Mouse (Mus musculus) adrenal gland, adult (tissue): ENCODE data around the gene Gm21319.
"Not testable (repeated sequence)": the region's sequence is repeated elsewhere in the genome, so short reads cannot be mapped to it uniquely, and the experiment has no call there.

Experiments
- DNase-seq, 2 experiments: peaks; one replicate each; pipeline ENCODE4 v3.0.0; 2022 to 2023; ENCODE audit warnings: low spot score in 1 of 2; ENCODE audit not compliant: inconsistent age in 2 of 2

Gene Gm21319

DNA sequence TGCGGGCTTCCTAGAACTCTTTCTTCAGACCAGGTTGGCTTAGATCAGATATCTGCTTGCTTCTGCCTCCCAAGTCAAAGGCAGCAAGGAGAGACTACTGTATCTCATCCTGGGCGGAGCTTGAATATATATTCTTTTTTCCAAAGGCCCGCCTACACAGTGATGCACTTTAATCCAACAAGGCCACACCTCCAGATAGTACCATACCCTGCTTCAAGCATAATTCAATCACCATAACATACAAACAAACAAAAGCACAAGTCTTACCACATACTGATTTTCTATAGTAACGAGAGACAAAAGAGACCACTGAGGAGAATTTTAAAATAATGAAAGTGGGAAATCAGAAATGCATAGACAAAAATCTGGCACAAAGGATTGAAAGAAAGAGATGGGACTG, at the start of gene Gm21319:
Gm21319 (minus strand) TSS at position 101 of the 400 bp plus-strand sequence.
- not testable (repeated sequence) for DNase-seq

GRCm38 (mm10) chr12:87816277-87816676, 40.7 kb upstream of the Gm21319 start, which contains the start of gene BB287469:
Gene BB287469 (plus strand): TSS chr12:87816577.
- not testable (repeated sequence) for DNase-seq

- DNase-seq, result not testable (repeated sequence)
These were observed 22.4 kb upstream of the Gm21319 start for GRCm38 (mm10) chr12:87797971-87798370.

GRCm38 (mm10) chr12:87795212-87795611, 19.7 kb upstream of the Gm21319 start, which contains the start of gene Gm21936:
Gene Gm21936 (plus strand): TSS chr12:87795512.
- DNase-seq, result not testable (repeated sequence)
